Mouse (Mus musculus): ENCODE measurements around the gene 1700037H04Rik.

Gene 1700037H04Rik

GRCm38 (mm10) chr2:131179246-131179886, 19.5 kb upstream of the 1700037H04Rik start:
- in situ Hi-C loops (cut with MseI, MboI): no loop called here

GRCm38 (mm10) chr2:131178828-131179245, 19.0 kb upstream of the 1700037H04Rik start:
- in situ Hi-C loops (cut with MseI, MboI): no loop called here

DNA sequence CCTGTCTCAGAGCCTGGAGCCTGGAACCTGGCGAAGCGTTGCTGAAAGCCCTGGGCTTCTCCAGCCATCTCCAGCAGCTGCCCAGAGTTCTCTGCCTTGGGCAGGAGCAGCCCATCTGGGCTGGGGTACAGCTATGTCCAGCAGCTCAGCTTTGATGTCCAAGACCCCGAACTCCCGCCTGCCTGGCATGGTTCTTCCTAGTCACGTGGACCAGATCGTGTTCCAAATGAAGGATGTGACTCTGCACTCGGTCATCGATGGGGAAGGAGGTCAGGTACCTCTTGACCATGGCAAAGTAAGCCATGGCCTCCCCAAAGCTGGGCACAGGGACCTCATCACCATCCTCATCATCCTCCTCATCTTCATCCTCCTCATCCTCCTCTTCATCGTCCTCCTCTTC, 18.1 kb upstream of the 1700037H04Rik start:
- in situ Hi-C loops (cut with MseI, MboI): no loop called here

GRCm38 (mm10) chr2:131176491-131176890, 16.6 kb upstream of the 1700037H04Rik start:
- in situ Hi-C loops (cut with MseI, MboI): no loop called here

GRCm38 (mm10) chr2:131175945-131176309, 16.0 kb upstream of the 1700037H04Rik start:
- in situ Hi-C loops (cut with MseI, MboI): no loop called here

DNA sequence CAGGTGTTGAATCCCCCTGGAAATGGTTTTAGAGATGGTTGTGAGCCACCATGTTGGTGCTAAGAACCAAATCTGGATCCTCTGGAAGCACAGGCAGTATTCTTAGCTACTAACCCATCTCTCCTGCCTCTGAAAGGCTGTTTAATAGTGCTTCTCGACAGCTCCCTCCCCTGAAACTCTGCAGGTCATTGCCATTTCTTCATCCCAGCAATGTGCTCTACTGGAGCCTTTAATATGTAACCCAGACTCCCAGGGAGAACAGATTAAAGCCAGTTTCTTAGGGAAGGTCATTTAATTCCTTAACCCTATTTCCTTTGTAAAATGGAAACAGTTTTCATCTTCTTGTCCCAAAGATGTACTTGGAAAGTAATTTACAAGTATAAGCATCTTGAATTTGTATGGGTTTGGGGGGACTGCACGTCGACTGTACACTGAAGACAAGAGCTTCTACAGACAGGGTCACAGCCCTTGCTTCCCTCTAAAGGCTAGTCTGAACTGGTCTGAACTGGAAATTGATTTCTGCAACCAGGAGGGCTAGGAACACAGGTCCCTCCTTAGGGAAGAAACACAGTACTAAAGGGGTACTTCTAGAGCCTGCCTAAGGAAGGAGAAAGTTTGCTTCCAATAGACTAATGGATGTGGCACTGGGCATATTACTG, 15.5 kb upstream of the 1700037H04Rik start:
- in situ Hi-C loops (cut with MseI, MboI): no loop called here

DNA sequence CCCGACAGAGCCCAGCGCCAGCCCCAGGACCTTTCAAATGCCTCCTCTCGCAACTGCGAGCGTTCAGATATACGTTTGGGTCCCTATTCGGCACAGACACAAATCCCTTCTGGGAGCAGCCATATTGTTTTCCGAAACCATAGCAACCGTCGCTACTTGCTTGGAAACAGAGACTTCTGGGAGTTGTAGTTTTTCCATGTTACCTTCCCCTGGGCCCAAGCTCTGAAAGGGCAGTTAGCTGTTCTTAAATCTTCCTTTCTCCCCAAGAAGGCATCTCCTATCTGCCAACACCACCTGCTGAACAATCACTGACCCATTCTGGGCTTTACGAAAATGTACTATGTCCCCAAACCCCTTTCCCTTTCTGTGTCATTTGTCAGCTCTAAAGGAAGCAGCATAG, 14.8 kb upstream of the 1700037H04Rik start:
- in situ Hi-C loops (cut with MseI, MboI): no loop called here

- in situ Hi-C loops (cut with MseI, MboI): no loop called here
These were observed 12.4 kb upstream of the 1700037H04Rik start for GRCm38 (mm10) chr2:131172322-131172721.

DNA sequence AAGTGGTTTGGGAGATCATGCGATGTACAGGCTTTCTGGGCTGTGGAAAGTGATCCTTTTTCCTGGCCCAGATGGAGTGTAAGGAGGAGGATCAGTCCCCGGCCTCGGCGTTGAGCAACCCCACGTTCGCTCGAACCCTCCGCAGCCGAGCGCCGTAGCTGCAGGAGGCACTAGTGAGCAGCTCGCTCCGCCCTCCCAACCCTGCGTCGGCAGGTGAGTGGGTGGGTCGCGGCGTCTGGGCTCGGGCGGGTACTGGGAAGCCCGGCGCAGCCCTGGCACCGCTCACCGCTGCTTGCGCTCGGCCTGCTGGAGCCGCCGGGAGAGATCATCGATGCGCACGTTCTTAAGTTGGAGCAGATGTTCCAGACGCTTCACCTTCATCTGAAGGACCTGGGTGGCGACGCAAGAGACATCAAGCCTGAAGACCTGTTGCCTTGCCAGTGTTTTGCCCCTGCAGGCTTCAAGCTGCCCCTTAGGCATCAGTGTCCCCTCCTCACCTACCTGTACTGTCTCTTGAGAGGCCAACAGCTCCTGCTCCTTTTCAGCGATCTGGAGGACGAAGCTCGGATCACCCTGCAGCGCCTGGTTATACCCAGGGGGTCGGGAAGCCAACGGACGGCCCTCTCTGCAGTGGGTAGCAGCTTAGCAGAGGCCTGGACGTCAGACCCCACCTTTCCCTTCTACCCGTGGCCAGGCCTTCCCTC, 11.7 kb upstream of the 1700037H04Rik start:
- in situ Hi-C loops (cut with MseI, MboI): no loop called here

- in situ Hi-C loops (cut with MseI, MboI): no loop called here
These were observed 11.1 kb upstream of the 1700037H04Rik start for GRCm38 (mm10) chr2:131170936-131171335.

DNA sequence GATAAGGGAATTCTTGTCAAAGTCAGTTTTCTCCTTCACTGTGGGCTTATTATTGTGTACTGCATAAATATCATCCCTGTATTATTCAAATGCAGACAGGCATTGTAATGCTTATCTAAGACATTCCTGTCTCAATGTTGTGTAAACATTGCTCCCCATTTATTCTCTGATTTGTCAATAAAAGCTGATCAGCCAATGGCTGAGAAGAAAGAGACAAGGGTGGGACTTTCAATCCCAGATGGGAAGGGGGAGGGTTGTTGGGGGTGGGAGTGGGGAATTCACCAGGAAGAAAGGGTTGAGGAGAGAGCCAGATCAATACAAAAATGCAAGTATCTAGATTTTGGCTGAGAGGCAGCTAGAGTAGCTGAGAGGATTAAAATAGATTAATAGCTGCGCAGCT, 9.0 kb upstream of the 1700037H04Rik start:
- in situ Hi-C loops (cut with MseI, MboI): no loop called here

GRCm38 (mm10) chr2:131167984-131168383, 8.1 kb upstream of the 1700037H04Rik start:
- in situ Hi-C loops (cut with MseI, MboI): no loop called here

GRCm38 (mm10) chr2:131166172-131166571, 6.3 kb upstream of the 1700037H04Rik start:
- in situ Hi-C loops (cut with MseI, MboI): no loop called here

DNA sequence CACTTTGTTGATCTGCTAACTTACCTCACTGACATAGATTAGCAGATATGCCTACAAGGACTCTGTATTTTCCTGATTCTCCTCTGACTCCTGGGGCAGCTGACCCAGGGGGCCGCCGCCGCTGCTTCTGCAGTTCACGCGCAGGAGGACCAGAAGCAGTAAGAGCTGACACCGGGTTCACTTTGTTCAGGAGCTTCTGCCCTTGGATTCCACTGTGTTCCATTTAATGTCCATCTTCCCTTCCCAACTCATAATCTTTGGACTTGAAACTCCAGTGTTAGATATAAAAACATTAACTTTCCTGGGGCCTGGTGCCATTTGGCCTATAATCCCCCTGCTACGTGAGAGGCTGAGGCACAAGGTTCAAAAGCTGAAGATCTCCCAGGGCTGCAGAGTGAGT, 4.0 kb upstream of the 1700037H04Rik start:
- in situ Hi-C loops (cut with MseI, MboI): no loop called here

GRCm38 (mm10) chr2:131160671-131161111, 810 bp upstream of the 1700037H04Rik start:
- in situ Hi-C loops (cut with MseI, MboI): no loop called here

DNA sequence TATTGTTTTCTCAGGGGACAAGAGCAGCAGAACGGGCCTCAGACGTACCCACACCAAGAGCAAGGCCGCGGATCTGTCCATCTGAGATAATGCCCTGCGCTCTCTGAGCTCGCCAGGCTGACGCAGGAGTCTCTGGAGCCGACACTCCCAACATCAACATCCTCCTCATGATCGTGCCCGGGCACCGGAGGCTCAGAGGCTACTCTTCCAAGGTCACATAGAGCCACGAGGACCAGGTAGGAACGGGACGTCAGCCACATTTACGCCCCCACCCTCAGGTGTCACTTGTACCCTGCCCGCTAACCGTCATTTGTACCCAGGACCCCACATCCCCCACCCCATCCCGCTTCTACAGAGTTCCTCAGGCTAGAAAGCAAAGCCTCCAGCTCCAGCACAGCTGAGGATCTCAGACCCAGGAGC, 380 bp downstream of the 1700037H04Rik start:
- in situ Hi-C loops (cut with MseI, MboI): no loop called here

- in situ Hi-C loops (cut with MseI, MboI): no loop called here
These were observed 2.9 kb downstream of the 1700037H04Rik start for GRCm38 (mm10) chr2:131156987-131157386.

GRCm38 (mm10) chr2:131154036-131154435, 5.8 kb downstream of the 1700037H04Rik start:
- in situ Hi-C loops (cut with MseI, MboI): no loop called here

- in situ Hi-C loops (cut with MseI, MboI): no loop called here
These were observed 7.6 kb downstream of the 1700037H04Rik start for GRCm38 (mm10) chr2:131152166-131152730.

- in situ Hi-C loops (cut with MseI, MboI): loop anchor here in 1 of 2 experiments (10.0 kb wide), 1 partner anchor 54 kb away; no protein-coding TSS in a partner anchor
These were observed 10.7 kb downstream of the 1700037H04Rik start for GRCm38 (mm10) chr2:131149254-131149578.

GRCm38 (mm10) chr2:131148353-131149253, 11.3 kb downstream of the 1700037H04Rik start:
- in situ Hi-C loops (cut with MseI, MboI): loop anchor here in 1 of 2 experiments (10.0 kb wide), 1 partner anchor 54 kb away; no protein-coding TSS in a partner anchor

Data from mouse trophoblast stem cell (cell line).